Mouse (Mus musculus): ENCODE measurements around the gene Olfr1370. TPM values are rescaled to one million over a fixed set of nuclear protein-coding genes. Genes with fewer than 3 reads are reported as not detected.
"Not testable (repeated sequence)": the region's sequence is repeated elsewhere in the genome, so short reads cannot be mapped to it uniquely, and the experiment has no call there.

Olfr1370 gene
- polyA plus RNA-seq (2014; fragmentation: Nextera tagmentation; extraction: Ambion mirVana): 0.17 and 0.47 TPM in 2 replicates

- H3K36me3 ChIP-seq (ENCODE audit: control insufficient read depth, insufficient read depth, low read length): no peaks in the 10 kb centered on the region
- no peak within 1 kb of the TSS for H3K4me2 ChIP-seq (ENCODE audit: low read depth, low read length)
- H3K4me1 ChIP-seq (ENCODE audit: control insufficient read depth, insufficient read depth, low read length): no peaks in the 10 kb centered on the region
- DNase-seq (ENCODE audit: low spot score) (no peak), ATAC-seq (ENCODE audit: low read depth) (no peak)
- no peak within 1 kb of the TSS for H3K4me3 ChIP-seq (ENCODE audit: low read depth, low read length)
- H3K27me3 ChIP-seq (replicated peaks; ENCODE audit: control insufficient read depth, insufficient read depth, low read length): no peaks in the 10 kb centered on the region
- WGBS: 73% methylated on average over 3 of the region's 3 CpGs
- no peak within 1 kb of the TSS for H3K9ac ChIP-seq (ENCODE audit: low read depth, low read length)
- H3K27ac ChIP-seq (replicated peaks; ENCODE audit: low read depth, low read length): no peak within 1 kb of the TSS
- no peaks in the 10 kb centered on the region for H3K9me3 ChIP-seq (ENCODE audit: control insufficient read depth, low read length)
Measured at GRCm38 (mm10) chr13:21074847-21075246, at the start of gene Olfr1370. TSS of gene Olfr1370 (minus strand) at chr13:21074947.

- WGBS: 85% methylated on average over 4 of the region's 4 CpGs
Measured at GRCm38 (mm10) chr13:21114121-21114520, 39.4 kb upstream of the Olfr1370 start.

GRCm38 (mm10) chr13:21111183-21111582 lies 36.4 kb upstream of the Olfr1370 start, which contains the start of gene Olfr1369-ps1:
TSS of gene Olfr1369-ps1 (plus strand) at chr13:21111483.
- not testable (repeated sequence) for H3K9me3 ChIP-seq (ENCODE audit: control insufficient read depth, low read length); H3K36me3 ChIP-seq (ENCODE audit: control insufficient read depth, insufficient read depth, low read length); ATAC-seq (ENCODE audit: low read depth); H3K4me2 ChIP-seq (ENCODE audit: low read depth, low read length); H3K27me3 ChIP-seq (replicated peaks; ENCODE audit: control insufficient read depth, insufficient read depth, low read length); DNase-seq (ENCODE audit: low spot score); H3K27ac ChIP-seq (replicated peaks; ENCODE audit: low read depth, low read length); H3K9ac ChIP-seq (ENCODE audit: low read depth, low read length); H3K4me3 ChIP-seq (ENCODE audit: low read depth, low read length); H3K4me1 ChIP-seq (ENCODE audit: control insufficient read depth, insufficient read depth, low read length)
- WGBS: 81% methylated on average over 3 of the region's 3 CpGs

More at GRCm38 (mm10) chr13:21114121-21114520, 39.4 kb upstream of the Olfr1370 start:
- Histone ChIP-seq H3K27ac (replicated peaks; ENCODE audit: low read depth, low read length) (no peak overlapping the region), H3K27me3 (replicated peaks; ENCODE audit: control insufficient read depth, insufficient read depth, low read length) (no peaks in the 10 kb centered on the region), H3K4me2 (ENCODE audit: low read depth, low read length) (no peak overlapping the region), H3K4me3 (ENCODE audit: low read depth, low read length) (no peak overlapping the region), H3K36me3 (ENCODE audit: control insufficient read depth, insufficient read depth, low read length) (no peaks in the 10 kb centered on the region), H3K9ac (ENCODE audit: low read depth, low read length) (no peak overlapping the region), H3K4me1 (ENCODE audit: control insufficient read depth, insufficient read depth, low read length) (no peaks in the 10 kb centered on the region), H3K9me3 (ENCODE audit: control insufficient read depth, low read length) (no peaks in the 10 kb centered on the region)
- DNase-seq (ENCODE audit: low spot score) (no peak), ATAC-seq (ENCODE audit: low read depth) (no peak)

- 90% methylated on average over 6 of the region's 6 CpGs for WGBS
- Histone ChIP-seq H3K4me3 (ENCODE audit: low read depth, low read length) (no peak overlapping the region), H3K9ac (ENCODE audit: low read depth, low read length) (no peak overlapping the region), H3K9me3 (ENCODE audit: control insufficient read depth, low read length) (no peaks in the 10 kb centered on the region), H3K4me1 (ENCODE audit: control insufficient read depth, insufficient read depth, low read length) (no peaks in the 10 kb centered on the region), H3K4me2 (ENCODE audit: low read depth, low read length) (no peak overlapping the region), H3K27me3 (replicated peaks; ENCODE audit: control insufficient read depth, insufficient read depth, low read length) (no peaks in the 10 kb centered on the region), H3K36me3 (ENCODE audit: control insufficient read depth, insufficient read depth, low read length) (no peaks in the 10 kb centered on the region), H3K27ac (replicated peaks; ENCODE audit: low read depth, low read length) (no peak overlapping the region)
- DNase-seq (ENCODE audit: low spot score) (no peak), ATAC-seq (ENCODE audit: low read depth) (no peak)
Measured at GRCm38 (mm10) chr13:21110441-21110840, 35.7 kb upstream of the Olfr1370 start.

GRCm38 (mm10) chr13:21109759-21110158 lies 35.0 kb upstream of the Olfr1370 start:
- Histone ChIP-seq H3K36me3 (ENCODE audit: control insufficient read depth, insufficient read depth, low read length) (no peaks in the 10 kb centered on the region), H3K27me3 (replicated peaks; ENCODE audit: control insufficient read depth, insufficient read depth, low read length) (no peaks in the 10 kb centered on the region), H3K4me2 (ENCODE audit: low read depth, low read length) (no peak overlapping the region), H3K27ac (replicated peaks; ENCODE audit: low read depth, low read length) (no peak overlapping the region), H3K4me3 (ENCODE audit: low read depth, low read length) (no peak overlapping the region), H3K4me1 (ENCODE audit: control insufficient read depth, insufficient read depth, low read length) (no peaks in the 10 kb centered on the region), H3K9ac (ENCODE audit: low read depth, low read length) (no peak overlapping the region), H3K9me3 (ENCODE audit: control insufficient read depth, low read length) (no peaks in the 10 kb centered on the region)
- no peak for ATAC-seq (ENCODE audit: low read depth)
- DNase-seq (ENCODE audit: low spot score): no peak
- 94% methylated on average over 3 of the region's 3 CpGs for WGBS

GRCm38 (mm10) chr13:21082686-21083085 lies 7.9 kb upstream of the Olfr1370 start:
- no peak for DNase-seq (ENCODE audit: low spot score)
- Histone ChIP-seq H3K9ac (ENCODE audit: low read depth, low read length) (no peak overlapping the region), H3K9me3 (ENCODE audit: control insufficient read depth, low read length) (no peaks in the 10 kb centered on the region), H3K36me3 (ENCODE audit: control insufficient read depth, insufficient read depth, low read length) (no peaks in the 10 kb centered on the region), H3K27me3 (replicated peaks; ENCODE audit: control insufficient read depth, insufficient read depth, low read length) (no peaks in the 10 kb centered on the region), H3K27ac (replicated peaks; ENCODE audit: low read depth, low read length) (no peak overlapping the region), H3K4me3 (ENCODE audit: low read depth, low read length) (no peak overlapping the region), H3K4me1 (ENCODE audit: control insufficient read depth, insufficient read depth, low read length) (no peaks in the 10 kb centered on the region), H3K4me2 (ENCODE audit: low read depth, low read length) (no peak overlapping the region)
- no peak for ATAC-seq (ENCODE audit: low read depth)
- 72% methylated on average over 2 of the region's 2 CpGs for WGBS

GRCm38 (mm10) chr13:21066021-21066420 lies 8.7 kb downstream of the Olfr1370 start:
- DNase-seq (ENCODE audit: low spot score): no peak
- H3K9me3 ChIP-seq (ENCODE audit: control insufficient read depth, low read length): no peaks in the 10 kb centered on the region
- no peaks in the 10 kb centered on the region for H3K4me1 ChIP-seq (ENCODE audit: control insufficient read depth, insufficient read depth, low read length)
- no peak overlapping the region for H3K4me3 ChIP-seq (ENCODE audit: low read depth, low read length)
- no peak overlapping the region for H3K9ac ChIP-seq (ENCODE audit: low read depth, low read length)
- H3K27me3 ChIP-seq (replicated peaks; ENCODE audit: control insufficient read depth, insufficient read depth, low read length): no peaks in the 10 kb centered on the region
- no peak overlapping the region for H3K4me2 ChIP-seq (ENCODE audit: low read depth, low read length)
- WGBS: 80% methylated on average over 2 of the region's 2 CpGs
- no peak overlapping the region for H3K27ac ChIP-seq (replicated peaks; ENCODE audit: low read depth, low read length)
- ATAC-seq (ENCODE audit: low read depth): no peak
- no peaks in the 10 kb centered on the region for H3K36me3 ChIP-seq (ENCODE audit: control insufficient read depth, insufficient read depth, low read length)

- ATAC-seq (ENCODE audit: low read depth) (no peak), DNase-seq (ENCODE audit: low spot score) (peak; percentile 17)
- no peaks in the 10 kb centered on the region for H3K36me3 ChIP-seq (ENCODE audit: control insufficient read depth, insufficient read depth, low read length)
- no peak overlapping the region for H3K4me2 ChIP-seq (ENCODE audit: low read depth, low read length)
- H3K9me3 ChIP-seq (ENCODE audit: control insufficient read depth, low read length): no peaks in the 10 kb centered on the region
- 56% methylated on average over 1 of the region's 1 CpGs for WGBS
- H3K9ac ChIP-seq (ENCODE audit: low read depth, low read length): no peak overlapping the region
- no peak overlapping the region for H3K4me3 ChIP-seq (ENCODE audit: low read depth, low read length)
- H3K4me1 ChIP-seq (ENCODE audit: control insufficient read depth, insufficient read depth, low read length): no peaks in the 10 kb centered on the region
- H3K27ac ChIP-seq (replicated peaks; ENCODE audit: low read depth, low read length): no peak overlapping the region
- no peaks in the 10 kb centered on the region for H3K27me3 ChIP-seq (replicated peaks; ENCODE audit: control insufficient read depth, insufficient read depth, low read length)
Measured at GRCm38 (mm10) chr13:21050118-21050517, 24.6 kb downstream of the Olfr1370 start.

GRCm38 (mm10) chr13:21040589-21041199 lies 34.1 kb downstream of the Olfr1370 start:
- Histone ChIP-seq H3K27ac (replicated peaks; ENCODE audit: low read depth, low read length) (no peak overlapping the region), H3K9ac (ENCODE audit: low read depth, low read length) (no peak overlapping the region), H3K4me2 (ENCODE audit: low read depth, low read length) (no peak overlapping the region), H3K9me3 (ENCODE audit: control insufficient read depth, low read length) (no peaks in the 10 kb centered on the region), H3K27me3 (replicated peaks; ENCODE audit: control insufficient read depth, insufficient read depth, low read length) (no peaks in the 10 kb centered on the region), H3K4me3 (ENCODE audit: low read depth, low read length) (no peak overlapping the region), H3K36me3 (ENCODE audit: control insufficient read depth, insufficient read depth, low read length) (no peaks in the 10 kb centered on the region), H3K4me1 (ENCODE audit: control insufficient read depth, insufficient read depth, low read length) (no peaks in the 10 kb centered on the region)
- ATAC-seq (ENCODE audit: low read depth) (no peak), DNase-seq (ENCODE audit: low spot score) (no peak)
- 77% methylated on average over 2 of the region's 2 CpGs for WGBS

Measured in embryonic facial prominence, embryonic 14.5 days (tissue).